Mouse (Mus musculus) neural tube, embryonic 10.5 days (tissue): Measurements from ENCODE around the gene Ugt1a5.
A peak's percentile ranks its signal among the peaks of the same experiment; 100 is the strongest.

Experiments
- DNase-seq: peaks from one replicate; pipeline ENCODE4 v3.0.0-alpha.2; 2017; ENCODE audit warnings: low spot score; ENCODE audit errors: extremely low spot score

Ugt1a5 gene

GRCm38 (mm10) chr1:88238771-88239170 lies 73.0 kb downstream of the Ugt1a5 start:
- no peak for DNase-seq

- no peak for DNase-seq
These were observed 74.3 kb downstream of the Ugt1a5 start for GRCm38 (mm10) chr1:88240072-88240471.

- no peak for DNase-seq
These were observed 74.8 kb downstream of the Ugt1a5 start for GRCm38 (mm10) chr1:88240579-88240978.

- DNase-seq = no peak
These were observed 78.0 kb downstream of the Ugt1a5 start for GRCm38 (mm10) chr1:88243861-88244260.

- no peak for DNase-seq
These were observed 80.1 kb downstream of the Ugt1a5 start for GRCm38 (mm10) chr1:88245881-88246280.

GRCm38 (mm10) chr1:88246386-88246785 lies 80.6 kb downstream of the Ugt1a5 start:
- no peak for DNase-seq

GRCm38 (mm10) chr1:88247660-88248059 lies 81.8 kb downstream of the Ugt1a5 start:
- no peak for DNase-seq

GRCm38 (mm10) chr1:88248658-88249057 lies 82.8 kb downstream of the Ugt1a5 start:
- no peak for DNase-seq

- DNase-seq = no peak
These were observed 83.8 kb downstream of the Ugt1a5 start for GRCm38 (mm10) chr1:88249596-88249995.

GRCm38 (mm10) chr1:88250023-88250422 lies 84.2 kb downstream of the Ugt1a5 start:
- no peak for DNase-seq

- no peak for DNase-seq
These were observed 87.3 kb downstream of the Ugt1a5 start for GRCm38 (mm10) chr1:88253106-88253505.

- no peak for DNase-seq
These were observed 87.7 kb downstream of the Ugt1a5 start for GRCm38 (mm10) chr1:88253540-88253939.

GRCm38 (mm10) chr1:88254793-88255465 lies 89.1 kb downstream of the Ugt1a5 start:
- DNase-seq = no peak

GRCm38 (mm10) chr1:88255466-88255857 lies 89.7 kb downstream of the Ugt1a5 start:
- no peak for DNase-seq

GRCm38 (mm10) chr1:88255989-88256754 lies 90.4 kb downstream of the Ugt1a5 start:
- no peak for DNase-seq

GRCm38 (mm10) chr1:88256886-88257663 lies 91.3 kb downstream of the Ugt1a5 start:
- no peak for DNase-seq

- DNase-seq = no peak
These were observed 91.9 kb downstream of the Ugt1a5 start for GRCm38 (mm10) chr1:88257681-88258080.

GRCm38 (mm10) chr1:88258361-88258760 lies 92.5 kb downstream of the Ugt1a5 start:
- no peak for DNase-seq

- peak; percentile 74 for DNase-seq
These were observed 93.2 kb downstream of the Ugt1a5 start for GRCm38 (mm10) chr1:88258881-88259642.

GRCm38 (mm10) chr1:88259643-88260024 lies 93.8 kb downstream of the Ugt1a5 start:
- DNase-seq = no peak

GRCm38 (mm10) chr1:88260114-88260513 lies 94.3 kb downstream of the Ugt1a5 start:
- no peak for DNase-seq
